Mouse (Mus musculus) neutrophil, adult 83 days (primary cell): ENCODE data around the gene Olfr56. TPM values are rescaled to one million over a fixed set of nuclear protein-coding genes. Genes with fewer than 3 reads are reported as not detected.

Experiments
- total RNA-seq, 2 experiments: library from RNA; stranded (reverse); gene quantifications; one replicate each; pipeline ENCODE4 v1.2.4; 2023

Gene Olfr56
- total RNA-seq, result under 1 TPM; 0.11 to 0.40 TPM

GRCm38 (mm10) chr11:48978240-48978939, at the start of gene Olfr56:
Gene Olfr56, plus strand, starts transcription at chr11:48978889.

GRCm38 (mm10) chr11:48946090-48946489, 32.6 kb upstream of the Olfr56 start, which contains the start of gene Psme2b:
Gene Psme2b, minus strand, starts transcription at chr11:48946190.

GRCm38 (mm10) chr11:48979251-48979650, 562 bp downstream of the Olfr56 start, which contains the start of gene 9930111J21Rik1:
Gene 9930111J21Rik1, minus strand, starts transcription at chr11:48979398.

GRCm38 (mm10) chr11:48991740-48992520, 13.2 kb downstream of the Olfr56 start, which contains the start of gene Gm12185:
Gene Gm12185, minus strand, starts transcription at chr11:48992226.

DNA sequence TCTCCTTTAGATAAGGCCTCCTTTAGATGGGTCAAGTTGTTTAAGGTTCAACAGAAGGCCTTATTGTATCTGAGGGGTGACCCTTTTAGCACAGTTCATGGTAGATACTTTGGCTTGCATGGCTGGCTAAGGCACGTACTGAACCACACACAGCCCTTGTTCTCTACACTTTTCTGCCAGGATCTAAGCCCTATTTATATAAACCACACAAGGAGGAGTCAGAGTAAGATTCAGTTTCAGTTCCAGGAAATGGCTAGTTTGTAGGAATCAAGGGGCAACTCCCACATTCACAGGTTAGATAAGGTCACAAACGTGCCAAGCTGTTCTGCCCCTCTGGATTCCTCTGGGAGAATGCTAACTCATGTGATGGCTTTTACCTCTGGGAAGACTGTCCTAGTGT, 15.3 kb downstream of the Olfr56 start, which contains the start of gene Tgtp1:
Gene Tgtp1, minus strand, starts transcription at position 155 of the 400 bp plus-strand sequence.

DNA sequence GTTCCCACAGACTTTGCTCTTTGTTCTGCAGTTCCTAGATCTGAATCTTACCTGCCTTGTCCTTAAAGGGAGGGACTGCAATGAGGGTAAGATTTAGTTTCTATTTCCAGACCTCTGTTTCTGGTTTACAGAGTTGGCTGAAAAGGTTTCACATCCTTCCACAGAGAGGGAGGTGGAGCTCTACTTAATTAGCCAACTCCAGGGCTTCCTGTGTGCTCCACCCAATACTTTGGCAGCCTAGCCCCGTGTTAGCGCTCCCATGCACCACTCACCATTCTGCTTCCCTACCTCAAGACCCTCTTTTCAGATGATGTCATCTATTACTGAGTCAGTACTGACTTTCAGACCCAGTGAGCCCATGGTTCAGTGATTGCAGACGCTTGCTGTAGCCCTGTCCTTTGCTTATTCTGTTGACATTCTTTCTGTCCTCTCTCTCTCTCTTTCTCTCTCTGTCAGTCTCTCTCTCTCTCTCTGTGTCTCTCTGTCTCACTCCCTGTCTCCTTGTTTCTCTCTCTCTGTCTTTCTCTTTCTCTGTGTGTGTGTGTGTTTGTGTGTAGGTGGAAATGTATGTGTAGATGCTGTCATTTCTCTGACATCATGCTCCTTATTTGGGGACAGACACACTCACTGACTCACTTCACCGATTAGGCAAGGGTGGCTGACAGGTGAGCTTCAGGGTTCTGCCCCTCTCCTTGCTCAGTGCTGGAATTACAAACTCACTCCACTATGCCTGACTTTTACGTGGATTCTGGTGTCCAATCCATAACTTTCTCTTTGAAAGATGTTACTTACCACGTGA, 72.6 kb downstream of the Olfr56 start, which contains the start of gene 9930111J21Rik2:
Gene 9930111J21Rik2, minus strand, starts transcription at position 150 of the 799 bp plus-strand sequence.

GRCm38 (mm10) chr11:49063713-49064469, 85.2 kb downstream of the Olfr56 start, which contains the start of gene Tgtp2:
Gene Tgtp2, minus strand, starts transcription at chr11:49064206.

GRCm38 (mm10) chr11:49076001-49076757, 97.5 kb downstream of the Olfr56 start, which contains the start of gene Ifi47:
Gene Ifi47, plus strand, starts transcription at chr11:49076587.

DNA sequence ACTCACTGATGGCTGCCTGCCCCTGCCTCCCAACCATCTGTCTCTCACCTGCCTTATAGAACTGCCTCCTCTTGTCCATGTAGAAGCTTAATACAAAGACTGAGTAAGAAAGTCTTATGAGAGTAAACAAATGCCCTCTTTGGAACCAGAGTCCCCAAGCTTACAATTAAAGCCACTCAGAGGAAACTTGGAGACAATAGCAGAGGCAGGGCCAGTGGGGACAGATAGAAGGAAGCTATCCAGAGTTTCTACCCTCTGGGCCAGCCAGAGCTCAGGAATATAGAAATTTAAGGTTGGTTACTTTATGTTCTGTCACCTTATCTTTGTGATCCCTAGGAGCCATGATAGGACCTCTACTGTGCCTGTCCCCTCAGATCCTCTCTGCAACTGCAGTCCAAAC, 136.1 kb downstream of the Olfr56 start, which contains the start of gene Olfr1396:
Gene Olfr1396, minus strand, starts transcription at position 101 of the 400 bp plus-strand sequence.

DNA sequence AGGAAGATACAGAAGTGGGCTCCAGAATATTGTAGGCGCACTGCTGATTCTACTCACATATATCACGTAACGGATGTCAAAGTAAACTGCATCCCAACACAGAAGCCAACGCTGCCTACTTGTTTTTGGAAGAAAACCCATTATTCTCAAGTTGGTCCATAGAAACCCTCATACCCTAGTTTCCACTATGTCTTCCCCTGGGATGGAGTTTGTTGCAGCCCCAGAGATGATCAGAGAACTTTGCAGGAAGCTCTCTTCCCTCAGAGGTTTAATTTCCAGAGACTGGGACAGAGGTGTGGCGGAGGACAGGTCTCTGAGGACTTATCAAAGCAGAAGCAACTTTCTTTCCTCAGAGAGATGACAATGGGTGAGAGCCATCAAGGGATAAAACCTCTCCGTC, 163.3 kb downstream of the Olfr56 start, which contains the start of gene Olfr1395:
Gene Olfr1395, plus strand, starts transcription at position 301 of the 400 bp plus-strand sequence.

GRCm38 (mm10) chr11:49154077-49154476, 175.4 kb downstream of the Olfr56 start, which contains the start of gene Olfr1394:
Gene Olfr1394, plus strand, starts transcription at chr11:49154377.

Other genes starting within 250 kb of the Olfr56 start
- gene Rack1, start 178.6 kb upstream of the Olfr56 start, total RNA-seq, result 100 to 1,000 TPM; 562 to 593 TPM
- 10 to 100 TPM; 45.2 to 45.4 TPM for gene Trim41, start 161.5 kb upstream of the Olfr56 start, total RNA-seq
- under 1 TPM; 0.42 to 0.60 TPM for gene Trim7, start 152.7 kb upstream of the Olfr56 start, total RNA-seq
- 1 to 10 TPM; 1.2 to 2.0 TPM for gene Gm12184, start 152.2 kb upstream of the Olfr56 start, total RNA-seq
- gene Irgm1, start 107.2 kb upstream of the Olfr56 start, total RNA-seq, result 10 to 100 TPM; 14.0 to 19.8 TPM
- gene Gm5431, start 76.7 kb upstream of the Olfr56 start, total RNA-seq, result 1 to 10 TPM; 3.7 to 4.7 TPM
- gene Psme2b, start 32.7 kb upstream of the Olfr56 start, total RNA-seq, result 10 to 100 TPM; 12.7 to 18.6 TPM
- gene 9930111J21Rik1, start 509 bp downstream of the Olfr56 start, total RNA-seq, result 10 to 100 TPM; 30.9 to 31.8 TPM
- gene Gm12185, start 13.3 kb downstream of the Olfr56 start, total RNA-seq, result 1 to 10 TPM; 1.4 to 1.6 TPM
- 1 to 10 TPM in 1 of 2 experiments, under 1 TPM in 1; 0.40 to 1.4 TPM for gene Tgtp1, start 15.3 kb downstream of the Olfr56 start, total RNA-seq
- gene 9930111J21Rik2, start 72.4 kb downstream of the Olfr56 start, total RNA-seq, result 10 to 100 TPM; 40.2 to 41.2 TPM
- 1 to 10 TPM in 1 of 2 experiments, under 1 TPM in 1; 0.46 to 1.5 TPM for gene Tgtp2, start 85.3 kb downstream of the Olfr56 start, total RNA-seq
- 10 to 100 TPM; 17.0 TPM for gene Ifi47, start 97.7 kb downstream of the Olfr56 start, total RNA-seq
- not detected for gene Olfr1396, start 136.0 kb downstream of the Olfr56 start, total RNA-seq
- gene Olfr1395, start 163.4 kb downstream of the Olfr56 start, total RNA-seq, result not detected
- gene Olfr1394, start 175.5 kb downstream of the Olfr56 start, total RNA-seq, result not detected
- 1 to 10 TPM; 2.1 to 2.4 TPM for gene Btnl9, start 208.3 kb downstream of the Olfr56 start, total RNA-seq
- 10 to 100 TPM; 44.4 to 46.3 TPM for gene Zfp62, start 224.4 kb downstream of the Olfr56 start, total RNA-seq